Mouse (Mus musculus) left cerebral cortex, adult 9 months (tissue): ENCODE measurements around the gene Gm5640.
"Not testable (repeated sequence)": the region's sequence is repeated elsewhere in the genome, so short reads cannot be mapped to it uniquely, and the experiment has no call there.

Experiments
- DNase-seq, 2 experiments: peaks; one replicate each; pipeline ENCODE4 v3.0.0; 2022; ENCODE audit warnings: low spot score in 2 of 2

The Gm5640 gene

GRCm38 (mm10) chrX:74645466-74646323, at the start of gene Gm5640:
Gene Gm5640, minus strand, starts transcription at chrX:74645635.
- peak in 1 of 2 experiments; percentile 19 for DNase-seq

- DNase-seq = not testable (repeated sequence)
These were observed 958 bp upstream of the Gm5640 start for GRCm38 (mm10) chrX:74646393-74646792.

- no peak for DNase-seq
These were observed 53.1 kb downstream of the Gm5640 start, which contains the start of gene Olfr1325 for GRCm38 (mm10) chrX:74592379-74592778. Gene Olfr1325, plus strand, starts transcription at chrX:74592679.
